Mouse (Mus musculus): ENCODE measurements around the gene Arid2. TPM values are rescaled to one million over a fixed set of nuclear protein-coding genes. Genes with fewer than 3 reads are reported as not detected.

The Arid2 gene
- total and polyA plus RNA-seq, 3 experiments, result 20.3 to 31.2 (median 25.9) TPM

DNA sequence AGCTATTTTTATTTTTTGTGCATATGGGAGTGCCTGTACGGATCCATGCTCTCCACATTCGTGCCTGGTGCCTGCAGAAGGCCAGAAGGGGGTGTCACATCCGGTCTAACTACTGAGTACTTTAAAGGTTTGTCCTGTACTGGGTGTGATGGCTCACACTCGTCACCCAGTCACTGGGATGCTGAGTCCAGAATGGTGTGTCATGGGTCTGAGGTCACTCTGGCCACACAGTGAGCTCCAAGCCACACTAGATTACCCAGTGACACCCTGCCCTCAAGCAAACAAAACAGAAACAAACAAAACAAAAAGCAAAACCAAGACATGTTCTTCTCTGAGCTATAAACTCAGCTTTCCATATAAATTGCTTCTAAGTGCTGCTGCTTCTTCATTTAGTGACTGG, 17.9 kb upstream of the Arid2 start:
- no peak for DNase-seq (ENCODE audit: low read depth, low spot score)
- no peak overlapping the region for H3K4me3 ChIP-seq (ENCODE audit: control insufficient read depth in 1 of 2, insufficient read depth in 1 of 2, low read depth in 2 of 2, low read length in 2 of 2)
- no peaks in the 10 kb centered on the region for H3K9me3 ChIP-seq (replicated peaks; ENCODE audit: insufficient read depth, low read length)
- H3K4me1 ChIP-seq (ENCODE audit: control insufficient read depth in 1 of 2, insufficient read depth in 2 of 2, low read length in 2 of 2), result peaks cover 2% of the 10 kb centered on the region in 2 experiments
- H3K9ac ChIP-seq (ENCODE audit: control insufficient read depth, low read depth, low read length, poor library complexity, severe bottlenecking), result no peak overlapping the region
- H3K27ac ChIP-seq (ENCODE audit: control insufficient read depth, low read depth, low read length), result no peak overlapping the region
- H3K79me2 ChIP-seq (ENCODE audit: control insufficient read depth, insufficient read depth, low read length, poor library complexity), result peaks cover 2% of the 10 kb centered on the region; the same call in 1 of the 2 replicates
- TF ChIP-seq MAZ (IDR thresholded peaks at IDR 0.05; ENCODE audit: low read depth, low read length) (no peak), MEF2A (IDR thresholded peaks at IDR 0.05; ENCODE audit: extremely low read depth, insufficient replicate concordance, low read depth, low read length, poor library complexity, severe bottlenecking) (no peak)
- H3K27me3 ChIP-seq (ENCODE audit: control insufficient read depth in 1 of 2, insufficient read depth in 2 of 2, low read length in 2 of 2), result no peaks in the 10 kb centered on the region
- H3K36me3 ChIP-seq (ENCODE audit: control insufficient read depth in 1 of 2, insufficient read depth in 2 of 2, low read length in 2 of 2), result peaks cover 3% of the 10 kb centered on the region in 2 experiments; a peak in 3 of 4 replicates

DNA sequence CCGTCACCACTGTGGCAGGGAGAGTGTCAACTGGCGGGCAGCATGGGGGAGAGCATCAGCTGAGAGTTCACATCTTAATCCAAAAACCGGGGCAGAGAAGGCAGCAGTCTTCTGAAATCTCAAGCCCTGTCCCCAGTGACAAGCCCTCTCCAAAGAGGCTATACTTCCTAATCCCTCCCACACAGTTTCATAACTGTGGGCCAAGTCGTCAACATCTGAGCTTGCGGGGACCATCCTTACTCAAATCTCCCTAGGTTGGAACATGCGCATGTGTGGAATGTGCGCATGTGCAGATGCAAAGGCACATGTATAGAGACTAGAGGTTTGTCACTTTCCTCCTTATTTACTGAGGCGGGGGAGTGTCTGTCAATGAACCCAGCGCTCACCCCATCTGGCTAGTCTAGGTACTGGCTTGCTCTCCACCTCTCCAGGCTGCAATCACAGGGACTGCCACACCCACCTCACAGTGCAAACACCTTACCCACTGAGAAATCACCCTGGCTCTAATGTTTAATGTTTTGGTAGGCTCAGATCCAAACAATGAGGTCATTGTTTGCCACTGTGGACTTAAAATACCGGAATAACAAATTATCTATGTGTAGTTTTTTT, 16.9 kb upstream of the Arid2 start:
- no peaks in the 10 kb centered on the region for H3K27me3 ChIP-seq (ENCODE audit: control insufficient read depth in 1 of 2, insufficient read depth in 2 of 2, low read length in 2 of 2)
- no peak overlapping the region for H3K4me3 ChIP-seq (ENCODE audit: control insufficient read depth in 1 of 2, insufficient read depth in 1 of 2, low read depth in 2 of 2, low read length in 2 of 2)
- no peak overlapping the region for H3K27ac ChIP-seq (ENCODE audit: control insufficient read depth, low read depth, low read length)
- TF ChIP-seq MXI1 (IDR thresholded peaks at IDR 0.05; ENCODE audit: low read depth, low read length), result no peak
- TF ChIP-seq JUND (IDR thresholded peaks at IDR 0.05; ENCODE audit: low read depth, low read length), result no peak
- TF ChIP-seq ETS1 (IDR thresholded peaks at IDR 0.05; ENCODE audit: low read depth, low read length), result no peak
- no peak for TF ChIP-seq NELFE (IDR thresholded peaks at IDR 0.05; ENCODE audit: low read depth, low read length)
- no peak for TF ChIP-seq RCOR1 (IDR thresholded peaks at IDR 0.05; ENCODE audit: low read depth, low read length)
- TF ChIP-seq CTCF (IDR thresholded peaks at IDR 0.05 in 2 of 3, conservative IDR thresholded peaks at IDR 0.05 in 1 of 3; ENCODE audit: control insufficient read depth in 1 of 3, insufficient read depth in 1 of 3, low read depth in 2 of 3, low read length in 3 of 3, poor library complexity in 1 of 3, severe bottlenecking in 1 of 3), result no peak
- TF ChIP-seq GATA1 (IDR thresholded peaks at IDR 0.05; ENCODE audit: low read depth, low read length), result no peak
- TF ChIP-seq HCFC1 (IDR thresholded peaks at IDR 0.05; ENCODE audit: low read depth, low read length), result no peak
- no peak for TF ChIP-seq TBP (IDR thresholded peaks at IDR 0.05; ENCODE audit: low read depth, low read length)
- TF ChIP-seq SMC3 (IDR thresholded peaks at IDR 0.05; ENCODE audit: low read depth, low read length), result no peak
- TF ChIP-seq MAZ (IDR thresholded peaks at IDR 0.05; ENCODE audit: low read depth, low read length), result no peak
- no peak for TF ChIP-seq USF1 (IDR thresholded peaks at IDR 0.05; ENCODE audit: low read depth, low read length)
- no peak for TF ChIP-seq CHD1 (IDR thresholded peaks at IDR 0.05; ENCODE audit: low read depth, low read length)
- no peak for TF ChIP-seq USF2 (IDR thresholded peaks at IDR 0.05; ENCODE audit: borderline replicate concordance in 1 of 2, insufficient read depth in 1 of 2, low read depth in 1 of 2, low read length in 2 of 2)
- no peak for TF ChIP-seq RAD21 (IDR thresholded peaks at IDR 0.05; ENCODE audit: low read depth, low read length)
- TF ChIP-seq GABPA (IDR thresholded peaks at IDR 0.05; ENCODE audit: low read depth, low read length), result no peak
- TF ChIP-seq MEF2A (IDR thresholded peaks at IDR 0.05; ENCODE audit: extremely low read depth, insufficient replicate concordance, low read depth, low read length, poor library complexity, severe bottlenecking), result no peak
- no peak for TF ChIP-seq MAX (IDR thresholded peaks at IDR 0.05; ENCODE audit: low read length)
- no peak for TF ChIP-seq ZKSCAN1 (IDR thresholded peaks at IDR 0.05; ENCODE audit: low read depth, low read length)
- H3K4me1 ChIP-seq (ENCODE audit: control insufficient read depth in 1 of 2, insufficient read depth in 2 of 2, low read length in 2 of 2), result peaks cover 6 to 10% of the 10 kb centered on the region in 2 experiments
- no peak overlapping the region for H3K9ac ChIP-seq (ENCODE audit: control insufficient read depth, low read depth, low read length, poor library complexity, severe bottlenecking)
- H3K79me2 ChIP-seq (ENCODE audit: control insufficient read depth, insufficient read depth, low read length, poor library complexity), result peaks cover 3% of the 10 kb centered on the region; the same call in 1 of the 2 replicates
- no peaks in the 10 kb centered on the region for H3K9me3 ChIP-seq (replicated peaks; ENCODE audit: insufficient read depth, low read length)
- DNase-seq (ENCODE audit: low read depth, low spot score), result no peak
- H3K36me3 ChIP-seq (ENCODE audit: control insufficient read depth in 1 of 2, insufficient read depth in 2 of 2, low read length in 2 of 2), result peaks cover 3 to 11% of the 10 kb centered on the region in 2 experiments; a peak in 3 of 4 replicates

All from MEL (cell line).